Mouse (Mus musculus): Measurements from ENCODE around the gene Gper1. TPM values are rescaled to one million over a fixed set of nuclear protein-coding genes. Genes with fewer than 3 reads are reported as not detected.

Gene Gper1
- polyA plus RNA-seq, 1 experiment from 2014 or later: 2.9 TPM

DNA sequence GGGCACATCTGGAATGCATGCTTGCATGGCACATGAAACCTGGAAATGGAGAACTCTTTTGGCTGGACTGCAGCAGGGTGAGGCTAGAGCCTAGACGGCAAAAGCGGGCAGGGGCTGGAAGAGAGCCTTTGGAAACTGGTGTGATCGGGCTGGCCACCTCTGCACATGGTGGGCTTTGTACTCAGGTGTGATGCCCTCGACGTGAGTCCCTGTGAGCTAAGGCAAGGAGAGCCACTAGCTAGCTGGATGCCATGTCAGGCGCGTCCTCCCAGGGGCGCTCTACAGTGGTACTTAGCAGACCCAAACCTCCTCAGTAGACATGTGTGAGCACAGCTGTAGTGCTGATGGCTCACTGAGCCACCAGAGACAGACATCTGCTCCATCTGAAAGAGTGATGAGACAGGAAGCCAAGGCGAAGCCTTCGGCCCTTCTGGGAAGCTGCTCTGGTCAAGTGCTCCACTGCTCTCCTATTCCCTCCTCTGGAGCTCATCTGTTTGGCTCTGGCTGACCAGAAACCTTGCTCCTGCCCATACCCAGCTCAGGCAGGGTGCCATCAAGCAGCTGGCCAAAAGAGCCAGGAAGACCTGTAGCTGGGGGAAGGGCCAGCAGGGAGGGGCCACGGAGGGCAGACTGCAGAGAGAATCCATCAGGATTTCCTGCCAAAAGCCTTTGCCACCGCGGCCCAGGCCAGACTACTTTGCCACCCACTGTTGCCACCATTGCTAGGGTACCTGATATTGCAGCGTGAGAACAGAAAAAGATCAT lies 15.6 kb upstream of the Gper1 start:
- 81% methylated on average over 14 of the region's 14 CpGs for WGBS
- H3K4me1 ChIP-seq (ENCODE audit: control insufficient read depth, insufficient read depth, low read length): peaks cover 11% of the 10 kb centered on the region
- H3K27me3 ChIP-seq (ENCODE audit: control insufficient read depth, insufficient read depth, low read length): no peaks in the 10 kb centered on the region

DNA sequence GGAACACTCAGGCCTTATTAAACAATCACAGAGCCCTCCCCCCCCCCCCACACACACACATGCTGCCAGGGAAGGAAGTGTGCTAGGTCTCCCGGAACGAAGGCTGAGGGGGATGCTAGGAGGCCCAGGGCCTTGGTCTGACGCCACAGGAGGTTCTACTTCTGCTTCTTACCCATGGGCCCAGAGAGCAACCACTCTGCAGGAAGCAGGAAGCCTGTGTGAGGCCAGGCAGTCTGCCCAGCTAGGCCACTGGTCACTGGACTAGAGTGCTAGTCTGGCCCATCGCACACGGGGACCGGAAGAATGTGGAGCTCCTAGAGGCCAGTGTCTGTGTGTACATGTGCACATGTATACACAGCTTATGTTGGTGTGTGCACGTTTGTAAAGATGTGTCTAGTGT lies 14.4 kb upstream of the Gper1 start:
- H3K9me3 ChIP-seq (replicated peaks; ENCODE audit: control insufficient read depth, low read length): no peaks in the 10 kb centered on the region
- H3K4me1 ChIP-seq (ENCODE audit: control insufficient read depth, insufficient read depth, low read length): peaks cover 11% of the 10 kb centered on the region
- H3K4me3 ChIP-seq (replicated peaks; ENCODE audit: low read length): no peak overlapping the region
- WGBS: 74% methylated on average over 7 of the region's 7 CpGs
- H3K36me3 ChIP-seq (ENCODE audit: control insufficient read depth, insufficient read depth, low read length): no peaks in the 10 kb centered on the region
- no peaks in the 10 kb centered on the region for H3K27me3 ChIP-seq (ENCODE audit: control insufficient read depth, insufficient read depth, low read length)
- H3K4me2 ChIP-seq (ENCODE audit: low read depth, low read length): no peak overlapping the region
- no peak overlapping the region for H3K27ac ChIP-seq (ENCODE audit: low read length)
- no peak for ATAC-seq (ENCODE audit: insufficient read depth, low FRiP score)
- H3K9ac ChIP-seq (ENCODE audit: low read length): no peak overlapping the region

More for the DNA sequence above, 15.6 kb upstream of the Gper1 start:
- Histone ChIP-seq H3K4me2 (ENCODE audit: low read depth, low read length) (no peak overlapping the region), H3K9ac (ENCODE audit: low read length) (peak overlapping the region; percentile 42; the same call in 1 of the 2 replicates), H3K9me3 (replicated peaks; ENCODE audit: control insufficient read depth, low read length) (no peaks in the 10 kb centered on the region), H3K36me3 (ENCODE audit: control insufficient read depth, insufficient read depth, low read length) (no peaks in the 10 kb centered on the region), H3K27ac (ENCODE audit: low read length) (0 out of 2 replicates have a peak overlapping the region, but pooled peaks have one; percentile 16), H3K4me3 (replicated peaks; ENCODE audit: low read length) (no peak overlapping the region)
- ATAC-seq (ENCODE audit: insufficient read depth, low FRiP score): no peak

DNA sequence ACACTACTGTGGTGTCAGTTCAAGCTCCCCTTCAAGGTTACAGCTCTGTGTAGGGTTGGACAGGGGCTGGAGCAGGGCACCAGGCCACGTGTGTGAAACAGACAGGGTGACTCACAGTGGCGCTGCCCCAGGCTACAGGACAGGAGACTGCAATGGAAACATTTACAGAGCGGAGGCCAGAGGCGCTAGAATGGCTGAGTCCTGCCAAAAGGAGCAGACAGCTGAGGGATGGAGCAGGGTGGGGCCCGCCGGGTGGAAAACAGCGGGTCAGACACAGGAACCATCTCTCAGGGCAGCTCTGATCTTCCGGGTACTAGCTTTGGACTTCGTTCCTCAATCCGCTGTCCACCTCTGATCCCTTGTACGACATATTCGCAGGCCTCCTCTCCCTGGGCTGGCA lies 13.5 kb upstream of the Gper1 start:
- peak; percentile 60; the same call in 1 of the 2 replicates for ATAC-seq (ENCODE audit: insufficient read depth, low FRiP score)
- Histone ChIP-seq H3K36me3 (ENCODE audit: control insufficient read depth, insufficient read depth, low read length) (no peaks in the 10 kb centered on the region), H3K27me3 (ENCODE audit: control insufficient read depth, insufficient read depth, low read length) (no peaks in the 10 kb centered on the region), H3K4me1 (ENCODE audit: control insufficient read depth, insufficient read depth, low read length) (peaks cover 11% of the 10 kb centered on the region), H3K4me2 (ENCODE audit: low read depth, low read length) (no peak overlapping the region), H3K9me3 (replicated peaks; ENCODE audit: control insufficient read depth, low read length) (no peaks in the 10 kb centered on the region), H3K9ac (ENCODE audit: low read length) (0 out of 2 replicates have a peak overlapping the region, but pooled peaks have one; percentile 17), H3K4me3 (replicated peaks; ENCODE audit: low read length) (no peak overlapping the region), H3K27ac (ENCODE audit: low read length) (peak overlapping the region; percentile 64; the same call in 1 of the 2 replicates)
- WGBS: 66% methylated on average over 12 of the region's 12 CpGs

DNA sequence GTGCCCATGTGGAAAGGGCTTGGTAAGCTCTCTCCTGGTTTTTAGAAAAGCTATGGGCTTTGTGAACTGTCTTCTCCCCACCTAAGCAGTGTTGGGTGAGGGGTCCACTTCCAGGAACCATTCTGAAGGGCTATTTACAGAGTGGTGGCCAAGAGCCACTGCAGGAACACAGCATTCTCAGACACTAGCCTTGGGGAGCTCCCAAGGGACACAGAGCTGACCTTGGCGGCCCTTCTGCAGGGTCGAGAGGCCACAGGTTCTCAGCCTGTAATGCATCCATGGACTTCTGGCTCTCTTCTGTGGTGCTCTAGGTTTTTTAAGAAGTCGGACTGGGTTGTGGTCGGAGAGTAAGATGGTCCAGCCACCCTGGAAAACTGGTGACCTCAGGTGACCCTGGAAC lies 12.9 kb upstream of the Gper1 start:
- Histone ChIP-seq H3K4me2 (ENCODE audit: low read depth, low read length) (no peak overlapping the region), H3K27ac (ENCODE audit: low read length) (no peak overlapping the region), H3K4me1 (ENCODE audit: control insufficient read depth, insufficient read depth, low read length) (peaks cover 11% of the 10 kb centered on the region)

DNA sequence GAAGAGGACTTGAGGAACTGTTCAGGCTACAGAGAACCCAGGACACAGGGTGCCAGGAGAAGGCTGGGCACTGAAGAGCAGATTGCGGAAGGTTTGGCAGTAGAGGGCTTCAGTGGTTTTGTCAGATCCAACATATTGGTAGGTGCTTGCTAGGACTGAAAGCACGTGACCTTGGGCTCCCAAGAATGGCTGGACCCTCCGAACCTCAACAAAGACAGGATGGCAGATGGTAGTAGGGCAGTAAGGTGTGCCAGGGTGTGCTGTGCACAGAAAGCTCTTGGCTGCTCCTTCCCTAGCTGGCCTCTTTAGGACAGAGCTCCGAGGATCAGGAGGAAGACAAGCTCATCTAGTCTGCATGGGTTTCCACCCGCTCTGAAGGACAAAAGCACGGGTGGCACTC lies 11.8 kb upstream of the Gper1 start:
- peaks cover 7% of the 10 kb centered on the region for H3K4me1 ChIP-seq (ENCODE audit: control insufficient read depth, insufficient read depth, low read length)
- H3K9me3 ChIP-seq (replicated peaks; ENCODE audit: control insufficient read depth, low read length): no peaks in the 10 kb centered on the region
- no peaks in the 10 kb centered on the region for H3K27me3 ChIP-seq (ENCODE audit: control insufficient read depth, insufficient read depth, low read length)
- no peak overlapping the region for H3K27ac ChIP-seq (ENCODE audit: low read length)
- H3K36me3 ChIP-seq (ENCODE audit: control insufficient read depth, insufficient read depth, low read length): no peaks in the 10 kb centered on the region
- no peak for ATAC-seq (ENCODE audit: insufficient read depth, low FRiP score)
- no peak overlapping the region for H3K9ac ChIP-seq (ENCODE audit: low read length)
- no peak overlapping the region for H3K4me2 ChIP-seq (ENCODE audit: low read depth, low read length)
- 89% methylated on average over 6 of the region's 6 CpGs for WGBS
- H3K4me3 ChIP-seq (replicated peaks; ENCODE audit: low read length): no peak overlapping the region

More for the DNA sequence above, 12.9 kb upstream of the Gper1 start:
- Histone ChIP-seq H3K9ac (ENCODE audit: low read length) (no peak overlapping the region), H3K27me3 (ENCODE audit: control insufficient read depth, insufficient read depth, low read length) (no peaks in the 10 kb centered on the region), H3K36me3 (ENCODE audit: control insufficient read depth, insufficient read depth, low read length) (no peaks in the 10 kb centered on the region), H3K4me3 (replicated peaks; ENCODE audit: low read length) (no peak overlapping the region), H3K9me3 (replicated peaks; ENCODE audit: control insufficient read depth, low read length) (no peaks in the 10 kb centered on the region)
- 82% methylated on average over 4 of the region's 4 CpGs for WGBS
- no peak for ATAC-seq (ENCODE audit: insufficient read depth, low FRiP score)

DNA sequence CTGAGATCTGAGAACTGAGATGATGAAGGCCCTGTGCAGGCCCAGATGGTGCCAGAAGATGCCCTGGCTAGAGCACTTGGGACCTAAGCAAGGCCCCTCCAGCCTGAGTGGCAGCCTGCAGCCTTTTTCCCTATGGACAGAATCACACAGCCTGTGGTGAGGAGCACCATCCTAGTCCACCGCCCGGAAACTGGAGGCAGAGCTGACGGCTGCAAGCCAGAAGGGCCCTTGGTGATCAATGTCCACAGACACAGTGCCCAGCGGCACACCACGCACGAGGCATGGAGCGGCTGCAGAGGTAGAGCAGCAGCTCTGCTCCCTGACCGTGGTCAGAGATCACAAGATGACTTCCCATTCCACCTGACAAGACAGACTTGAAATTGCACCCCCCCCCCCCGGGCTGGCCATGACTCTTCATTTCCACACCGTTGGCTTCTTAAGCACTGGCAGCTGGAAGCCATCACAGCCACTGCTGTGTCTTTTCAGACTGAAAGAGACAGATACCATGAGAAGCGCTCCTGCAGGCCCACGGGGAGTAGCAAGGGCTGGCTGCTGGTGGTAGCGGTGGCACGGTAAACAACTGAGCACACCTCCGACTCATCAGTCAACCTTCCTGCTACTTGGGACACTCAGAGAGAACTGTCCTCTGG lies 11.2 kb upstream of the Gper1 start:
- H3K4me3 ChIP-seq (replicated peaks; ENCODE audit: low read length): no peak overlapping the region
- H3K9me3 ChIP-seq (replicated peaks; ENCODE audit: control insufficient read depth, low read length): no peaks in the 10 kb centered on the region
- no peaks in the 10 kb centered on the region for H3K27me3 ChIP-seq (ENCODE audit: control insufficient read depth, insufficient read depth, low read length)
- H3K4me1 ChIP-seq (ENCODE audit: control insufficient read depth, insufficient read depth, low read length): peaks cover 7% of the 10 kb centered on the region
- no peak overlapping the region for H3K4me2 ChIP-seq (ENCODE audit: low read depth, low read length)
- no peak overlapping the region for H3K27ac ChIP-seq (ENCODE audit: low read length)
- no peak overlapping the region for H3K9ac ChIP-seq (ENCODE audit: low read length)
- H3K36me3 ChIP-seq (ENCODE audit: control insufficient read depth, insufficient read depth, low read length): no peaks in the 10 kb centered on the region
- 63% methylated on average over 15 of the region's 15 CpGs for WGBS
- no peak for ATAC-seq (ENCODE audit: insufficient read depth, low FRiP score)

DNA sequence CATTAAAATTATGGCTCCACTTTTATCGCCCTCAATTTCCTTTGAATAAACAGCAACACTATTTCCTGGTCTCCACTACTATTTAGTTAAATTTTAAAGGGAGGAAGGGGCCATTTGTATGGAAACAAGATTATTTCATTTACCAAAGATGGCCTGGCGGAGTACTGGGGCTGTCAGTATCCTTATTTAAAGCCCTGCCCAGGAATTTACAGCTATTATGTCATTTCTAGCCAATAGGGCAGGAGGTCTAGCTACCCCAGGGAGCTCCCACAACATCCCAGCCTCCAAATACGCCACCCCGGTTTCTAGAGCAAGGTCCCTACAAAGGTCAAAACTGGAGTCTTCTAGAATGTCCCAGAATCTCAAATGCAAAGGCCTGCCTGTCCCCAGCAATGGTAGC lies 9.4 kb upstream of the Gper1 start:
- ATAC-seq (ENCODE audit: insufficient read depth, low FRiP score): no peak
- H3K27me3 ChIP-seq (ENCODE audit: control insufficient read depth, insufficient read depth, low read length): no peaks in the 10 kb centered on the region
- no peaks in the 10 kb centered on the region for H3K36me3 ChIP-seq (ENCODE audit: control insufficient read depth, insufficient read depth, low read length)
- no peak overlapping the region for H3K27ac ChIP-seq (ENCODE audit: low read length)
- no peak overlapping the region for H3K4me3 ChIP-seq (replicated peaks; ENCODE audit: low read length)
- peaks cover 7% of the 10 kb centered on the region for H3K4me1 ChIP-seq (ENCODE audit: control insufficient read depth, insufficient read depth, low read length)
- no peak overlapping the region for H3K9ac ChIP-seq (ENCODE audit: low read length)
- 74% methylated on average over 4 of the region's 4 CpGs for WGBS
- H3K9me3 ChIP-seq (replicated peaks; ENCODE audit: control insufficient read depth, low read length): peaks cover 6% of the 10 kb centered on the region; the same call in 1 of the 2 replicates
- no peak overlapping the region for H3K4me2 ChIP-seq (ENCODE audit: low read depth, low read length)

DNA sequence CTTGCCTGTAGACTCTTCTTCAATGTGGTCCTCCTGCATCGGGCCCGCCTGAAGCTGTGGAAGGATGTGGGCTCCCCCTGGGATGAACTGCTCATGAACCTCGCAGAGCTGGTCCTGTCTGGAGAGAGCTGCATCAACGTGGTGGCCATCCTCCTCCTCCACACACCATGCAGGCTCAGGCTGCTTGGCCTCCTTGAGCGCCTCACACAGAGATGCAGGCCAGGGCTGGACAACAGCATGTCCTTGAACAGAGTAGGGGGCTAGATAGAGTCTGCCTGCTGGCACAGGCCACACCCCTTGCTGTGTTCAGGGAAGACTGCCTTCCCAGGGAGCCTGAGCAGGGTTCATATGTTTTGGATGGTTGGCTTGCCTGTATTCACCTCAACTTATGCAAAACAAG lies 8.0 kb upstream of the Gper1 start:
- H3K27me3 ChIP-seq (ENCODE audit: control insufficient read depth, insufficient read depth, low read length): no peaks in the 10 kb centered on the region
- WGBS: 87% methylated on average over 5 of the region's 5 CpGs
- H3K4me3 ChIP-seq (replicated peaks; ENCODE audit: low read length): no peak overlapping the region
- peaks cover 6% of the 10 kb centered on the region; the same call in 1 of the 2 replicates for H3K9me3 ChIP-seq (replicated peaks; ENCODE audit: control insufficient read depth, low read length)
- no peak for ATAC-seq (ENCODE audit: insufficient read depth, low FRiP score)
- peaks cover 2% of the 10 kb centered on the region; the same call in 1 of the 2 replicates for H3K4me1 ChIP-seq (ENCODE audit: control insufficient read depth, insufficient read depth, low read length)
- H3K36me3 ChIP-seq (ENCODE audit: control insufficient read depth, insufficient read depth, low read length): no peaks in the 10 kb centered on the region
- no peak overlapping the region for H3K4me2 ChIP-seq (ENCODE audit: low read depth, low read length)
- H3K27ac ChIP-seq (ENCODE audit: low read length): no peak overlapping the region
- no peak overlapping the region for H3K9ac ChIP-seq (ENCODE audit: low read length)

DNA sequence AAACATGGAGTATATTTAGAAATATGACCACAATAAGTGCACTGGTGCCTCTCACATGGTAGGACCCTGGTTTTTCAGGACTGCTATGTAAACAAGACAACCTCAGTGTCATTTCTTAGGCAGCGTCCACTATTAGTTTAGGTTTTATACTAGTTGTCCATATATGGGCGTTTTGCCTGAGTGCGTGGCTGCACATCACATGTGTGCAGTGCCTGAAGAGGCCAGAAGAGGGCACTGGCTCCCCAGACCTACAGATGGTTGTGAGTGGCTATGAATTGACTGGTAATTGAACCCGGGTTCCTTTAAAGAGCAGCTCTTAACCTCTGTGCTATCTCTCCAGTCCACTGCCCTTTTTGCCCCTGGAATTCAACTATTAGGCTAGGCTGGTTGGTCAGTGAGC lies 6.0 kb upstream of the Gper1 start:
- WGBS: 85% methylated on average over 4 of the region's 4 CpGs
- peaks cover 6% of the 10 kb centered on the region; the same call in 1 of the 2 replicates for H3K9me3 ChIP-seq (replicated peaks; ENCODE audit: control insufficient read depth, low read length)
- no peak overlapping the region for H3K9ac ChIP-seq (ENCODE audit: low read length)
- no peak overlapping the region for H3K27ac ChIP-seq (ENCODE audit: low read length)
- H3K4me2 ChIP-seq (ENCODE audit: low read depth, low read length): no peak overlapping the region
- ATAC-seq (ENCODE audit: insufficient read depth, low FRiP score): no peak
- H3K36me3 ChIP-seq (ENCODE audit: control insufficient read depth, insufficient read depth, low read length): no peaks in the 10 kb centered on the region
- peaks cover 2% of the 10 kb centered on the region; the same call in 1 of the 2 replicates for H3K4me1 ChIP-seq (ENCODE audit: control insufficient read depth, insufficient read depth, low read length)
- no peak overlapping the region for H3K4me3 ChIP-seq (replicated peaks; ENCODE audit: low read length)
- H3K27me3 ChIP-seq (ENCODE audit: control insufficient read depth, insufficient read depth, low read length): no peaks in the 10 kb centered on the region

Data from stomach, embryonic 16.5 days (tissue).